Mouse (Mus musculus): ENCODE data around the gene Zfp850. TPM values are rescaled to one million over a fixed set of nuclear protein-coding genes. Genes with fewer than 3 reads are reported as not detected.

Zfp850 gene
- total and polyA plus RNA-seq, 3 experiments, result 3.3 to 5.1 TPM; not detected in 1

- no peaks in the 10 kb centered on the region for H3K27me3 ChIP-seq (ENCODE audit: control insufficient read depth in 1 of 2, insufficient read depth in 2 of 2, low read length in 2 of 2)
- TF ChIP-seq GABPA (IDR thresholded peaks at IDR 0.05; ENCODE audit: low read depth, low read length) (no peak), ETS1 (IDR thresholded peaks at IDR 0.05; ENCODE audit: low read depth, low read length) (no peak), POLR2AphosphoS5 (IDR thresholded peaks at IDR 0.05; ENCODE audit: borderline replicate concordance, low read depth, low read length) (no peak), BHLHE40 (IDR thresholded peaks at IDR 0.05; ENCODE audit: borderline replicate concordance, low read depth, low read length) (no peak), JUND (IDR thresholded peaks at IDR 0.05; ENCODE audit: low read depth, low read length) (no peak), MAX (IDR thresholded peaks at IDR 0.05; ENCODE audit: low read length) (no peak), RCOR1 (IDR thresholded peaks at IDR 0.05; ENCODE audit: low read depth, low read length) (no peak), UBTF (IDR thresholded peaks at IDR 0.05; ENCODE audit: borderline replicate concordance, insufficient read depth, low read depth, low read length) (no peak)
- H3K4me1 ChIP-seq (ENCODE audit: control insufficient read depth in 1 of 2, insufficient read depth in 2 of 2, low read length in 2 of 2), result peaks cover 3 to 8% of the 10 kb centered on the region in 2 experiments; a peak in 3 of 4 replicates
- H3K27ac ChIP-seq (ENCODE audit: control insufficient read depth, low read depth, low read length), result no peak overlapping the region
- H3K9me3 ChIP-seq (replicated peaks; ENCODE audit: insufficient read depth, low read length), result no peaks in the 10 kb centered on the region
- H3K4me3 ChIP-seq (ENCODE audit: control insufficient read depth in 1 of 2, insufficient read depth in 1 of 2, low read depth in 2 of 2, low read length in 2 of 2), result no peak overlapping the region
- peaks cover 11% of the 10 kb centered on the region for H3K79me2 ChIP-seq (ENCODE audit: control insufficient read depth, insufficient read depth, low read length, poor library complexity)
- H3K9ac ChIP-seq (ENCODE audit: control insufficient read depth, low read depth, low read length, poor library complexity, severe bottlenecking), result no peak overlapping the region
- H3K36me3 ChIP-seq (ENCODE audit: control insufficient read depth in 1 of 2, insufficient read depth in 2 of 2, low read length in 2 of 2), result peaks cover 0 to 6% of the 10 kb centered on the region in 2 experiments; a peak in 1 of 4 replicates
- DNase-seq (ENCODE audit: low read depth, low spot score), result no peak
Observed at GRCm38 (mm10) chr7:27982197-27982596, 31.7 kb downstream of the Zfp850 start.

GRCm38 (mm10) chr7:27978683-27979528 lies 35.0 kb downstream of the Zfp850 start, which contains the start of gene Zfp780b:
Zfp780b (minus strand) TSS chr7:27979171.
- Histone ChIP-seq H3K4me3 (ENCODE audit: control insufficient read depth in 1 of 2, insufficient read depth in 1 of 2, low read depth in 2 of 2, low read length in 2 of 2) (peak within 1 kb of the TSS; percentile 91), H3K36me3 (ENCODE audit: control insufficient read depth in 1 of 2, insufficient read depth in 2 of 2, low read length in 2 of 2) (peaks cover 0 to 6% of the 10 kb centered on the region in 2 experiments; a peak in 1 of 4 replicates), H3K4me1 (ENCODE audit: control insufficient read depth in 1 of 2, insufficient read depth in 2 of 2, low read length in 2 of 2) (peaks cover 3 to 8% of the 10 kb centered on the region in 2 experiments; a peak in 3 of 4 replicates), H3K9ac (ENCODE audit: control insufficient read depth, low read depth, low read length, poor library complexity, severe bottlenecking) (peak within 1 kb of the TSS; percentile 77), H3K27me3 (ENCODE audit: control insufficient read depth in 1 of 2, insufficient read depth in 2 of 2, low read length in 2 of 2) (no peaks in the 10 kb centered on the region), H3K79me2 (ENCODE audit: control insufficient read depth, insufficient read depth, low read length, poor library complexity) (peaks cover 16% of the 10 kb centered on the region), H3K27ac (ENCODE audit: control insufficient read depth, low read depth, low read length) (peak within 1 kb of the TSS; percentile 74), H3K9me3 (replicated peaks; ENCODE audit: insufficient read depth, low read length) (no peaks in the 10 kb centered on the region)
- peak; percentile 90 for DNase-seq (ENCODE audit: low read depth, low spot score)
- TF ChIP-seq CHD2 (IDR thresholded peaks at IDR 0.05; ENCODE audit: low read length), result no peak
- TF ChIP-seq TBP (IDR thresholded peaks at IDR 0.05; ENCODE audit: low read depth, low read length), result no peak
- TF ChIP-seq E2F4 (IDR thresholded peaks at IDR 0.05; ENCODE audit: borderline replicate concordance, low read depth, low read length), result no peak; the same call in 1 of the 2 replicates
- no peak for TF ChIP-seq MAFK (IDR thresholded peaks at IDR 0.05; ENCODE audit: borderline replicate concordance, low read depth, low read length)
- no peak for TF ChIP-seq USF2 (IDR thresholded peaks at IDR 0.05; ENCODE audit: borderline replicate concordance in 1 of 2, insufficient read depth in 1 of 2, low read depth in 1 of 2, low read length in 2 of 2)
- no peak for TF ChIP-seq CHD1 (IDR thresholded peaks at IDR 0.05; ENCODE audit: low read depth, low read length)
- TF ChIP-seq HCFC1 (IDR thresholded peaks at IDR 0.05; ENCODE audit: low read depth, low read length), result peak; percentile 100
- 0 out of 2 replicates have a peak, but pooled peaks have one; percentile 18 for TF ChIP-seq MYC (IDR thresholded peaks at IDR 0.05; ENCODE audit: low read depth, low read length)
- TF ChIP-seq NELFE (IDR thresholded peaks at IDR 0.05; ENCODE audit: low read depth, low read length), result peak; percentile 73
- no peak; the same call in 1 of the 2 replicates for TF ChIP-seq GATA1 (IDR thresholded peaks at IDR 0.05; ENCODE audit: low read depth, low read length)
- no peak for TF ChIP-seq MEF2A (IDR thresholded peaks at IDR 0.05; ENCODE audit: extremely low read depth, insufficient replicate concordance, low read depth, low read length, poor library complexity, severe bottlenecking)
- TF ChIP-seq POLR2AphosphoS5 (IDR thresholded peaks at IDR 0.05; ENCODE audit: borderline replicate concordance, low read depth, low read length), result no peak
- peak; percentile 73 for TF ChIP-seq NRF1 (IDR thresholded peaks at IDR 0.05; ENCODE audit: insufficient read depth, low read depth, low read length, poor library complexity, severe bottlenecking)
- TF ChIP-seq MYB (IDR thresholded peaks at IDR 0.05; ENCODE audit: low read depth, low read length), result no peak
- TF ChIP-seq MAX (IDR thresholded peaks at IDR 0.05; ENCODE audit: low read length), result peak; percentile 55; the same call in 1 of the 2 replicates
- peak; percentile 87 for TF ChIP-seq SIN3A (IDR thresholded peaks at IDR 0.05; ENCODE audit: low read length)
- TF ChIP-seq CTCF (IDR thresholded peaks at IDR 0.05 in 2 of 3, conservative IDR thresholded peaks at IDR 0.05 in 1 of 3; ENCODE audit: control insufficient read depth in 1 of 3, insufficient read depth in 1 of 3, low read depth in 2 of 3, low read length in 3 of 3, poor library complexity in 1 of 3, severe bottlenecking in 1 of 3), result no peak
- no peak for TF ChIP-seq UBTF (IDR thresholded peaks at IDR 0.05; ENCODE audit: borderline replicate concordance, insufficient read depth, low read depth, low read length)
- TF ChIP-seq ZNF384 (IDR thresholded peaks at IDR 0.05; ENCODE audit: low read depth, low read length), result no peak
- TF ChIP-seq ELF1 (IDR thresholded peaks at IDR 0.05; ENCODE audit: low read depth, low read length), result peak; percentile 91
- TF ChIP-seq EP300 (IDR thresholded peaks at IDR 0.05; ENCODE audit: low read depth in 1 of 2, low read length in 2 of 2), result no peak
- TF ChIP-seq USF1 (IDR thresholded peaks at IDR 0.05; ENCODE audit: low read depth, low read length), result no peak
- 0 out of 2 replicates have a peak, but pooled peaks have one; percentile 37 for TF ChIP-seq TCF12 (IDR thresholded peaks at IDR 0.05; ENCODE audit: low read depth, low read length)

Data from MEL (cell line).